Mouse (Mus musculus): ENCODE data around the gene Pbx1. TPM values are rescaled to one million over a fixed set of nuclear protein-coding genes. Genes with fewer than 3 reads are reported as not detected.

Gene Pbx1
- polyA plus RNA-seq, 1 experiment from 2014 or later: 59.2 TPM

- Histone ChIP-seq H3K4me2 (replicated peaks; ENCODE audit: low read depth, low read length) (no peak overlapping the region), H3K4me1 (replicated peaks; ENCODE audit: control insufficient read depth, insufficient read depth, low read length) (no peaks in the 10 kb centered on the region), H3K27ac (ENCODE audit: low read depth, low read length) (no peak overlapping the region), H3K27me3 (ENCODE audit: control insufficient read depth, insufficient read depth, low read length) (no peaks in the 10 kb centered on the region), H3K4me3 (ENCODE audit: low read depth, low read length) (no peak overlapping the region), H3K9me3 (ENCODE audit: control insufficient read depth, low read length) (no peaks in the 10 kb centered on the region), H3K36me3 (ENCODE audit: control insufficient read depth, insufficient read depth, low read length) (no peaks in the 10 kb centered on the region), H3K9ac (ENCODE audit: low read depth, low read length) (no peak overlapping the region)
- 84% methylated on average over 2 of the region's 2 CpGs for WGBS
- ATAC-seq (ENCODE audit: low FRiP score) (no peak), DNase-seq (ENCODE audit: low spot score) (no peak)
Measured at GRCm38 (mm10) chr1:168372089-168372488, 60.0 kb downstream of the Pbx1 start.

DNA sequence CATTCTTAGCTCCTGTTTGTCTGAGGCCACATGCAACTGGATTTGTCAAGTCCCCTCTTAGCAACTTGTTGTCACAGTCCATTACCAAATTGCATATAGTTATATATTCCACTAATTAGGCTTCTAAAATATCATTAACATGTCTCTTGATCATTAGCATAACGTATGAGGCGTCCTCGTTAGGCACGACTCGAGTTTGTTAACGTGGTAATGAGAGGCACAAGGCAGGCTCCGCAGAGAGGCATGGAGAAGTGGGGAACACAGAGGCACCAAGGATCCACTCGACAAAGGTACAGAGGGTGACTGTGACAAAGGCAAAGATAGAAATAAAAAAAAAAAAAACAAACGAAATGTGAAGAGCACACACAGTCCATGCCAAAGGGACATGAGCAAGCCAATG, 61.1 kb downstream of the Pbx1 start:
- DNase-seq (ENCODE audit: low spot score): no peak
- no peak overlapping the region for H3K4me2 ChIP-seq (replicated peaks; ENCODE audit: low read depth, low read length)
- H3K4me1 ChIP-seq (replicated peaks; ENCODE audit: control insufficient read depth, insufficient read depth, low read length): no peaks in the 10 kb centered on the region
- H3K27me3 ChIP-seq (ENCODE audit: control insufficient read depth, insufficient read depth, low read length): no peaks in the 10 kb centered on the region
- H3K4me3 ChIP-seq (ENCODE audit: low read depth, low read length): no peak overlapping the region
- H3K9ac ChIP-seq (ENCODE audit: low read depth, low read length): no peak overlapping the region
- H3K27ac ChIP-seq (ENCODE audit: low read depth, low read length): no peak overlapping the region
- H3K9me3 ChIP-seq (ENCODE audit: control insufficient read depth, low read length): no peaks in the 10 kb centered on the region
- WGBS: 90% methylated on average over 9 of the region's 9 CpGs
- no peak for ATAC-seq (ENCODE audit: low FRiP score)
- H3K36me3 ChIP-seq (ENCODE audit: control insufficient read depth, insufficient read depth, low read length): no peaks in the 10 kb centered on the region

- no peaks in the 10 kb centered on the region for H3K9me3 ChIP-seq (ENCODE audit: control insufficient read depth, low read length)
- DNase-seq (ENCODE audit: low spot score): no peak
- H3K9ac ChIP-seq (ENCODE audit: low read depth, low read length): no peak overlapping the region
- H3K36me3 ChIP-seq (ENCODE audit: control insufficient read depth, insufficient read depth, low read length): no peaks in the 10 kb centered on the region
- ATAC-seq (ENCODE audit: low FRiP score): no peak
- no peak overlapping the region for H3K27ac ChIP-seq (ENCODE audit: low read depth, low read length)
- no peaks in the 10 kb centered on the region for H3K27me3 ChIP-seq (ENCODE audit: control insufficient read depth, insufficient read depth, low read length)
- H3K4me2 ChIP-seq (replicated peaks; ENCODE audit: low read depth, low read length): no peak overlapping the region
- peaks cover 3% of the 10 kb centered on the region for H3K4me1 ChIP-seq (replicated peaks; ENCODE audit: control insufficient read depth, insufficient read depth, low read length)
- H3K4me3 ChIP-seq (ENCODE audit: low read depth, low read length): no peak overlapping the region
- WGBS: 75% methylated on average over 5 of the region's 5 CpGs
Measured at GRCm38 (mm10) chr1:168366261-168366660, 65.8 kb downstream of the Pbx1 start.

DNA sequence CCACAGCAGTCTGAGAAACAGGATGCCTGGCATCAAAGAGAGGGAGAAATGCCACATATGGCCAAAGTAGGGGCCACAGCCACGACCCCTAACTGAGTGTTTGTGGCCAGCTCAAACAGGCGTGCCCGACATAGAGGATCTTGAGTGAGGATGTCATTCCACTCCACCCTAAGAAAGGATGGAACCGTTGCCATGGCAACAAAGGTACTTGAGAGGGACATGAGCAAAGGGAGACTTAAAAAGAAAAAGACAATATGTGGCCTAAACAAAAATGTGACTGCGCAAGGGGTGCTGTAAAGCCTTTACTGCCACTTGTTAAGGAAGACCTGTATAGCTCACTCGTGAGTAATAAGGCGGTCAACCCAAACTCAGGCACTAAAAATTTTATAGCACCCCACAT, 67.7 kb downstream of the Pbx1 start:
- Histone ChIP-seq H3K9me3 (ENCODE audit: control insufficient read depth, low read length) (no peaks in the 10 kb centered on the region), H3K27me3 (ENCODE audit: control insufficient read depth, insufficient read depth, low read length) (no peaks in the 10 kb centered on the region), H3K4me3 (ENCODE audit: low read depth, low read length) (no peak overlapping the region), H3K9ac (ENCODE audit: low read depth, low read length) (no peak overlapping the region), H3K4me1 (replicated peaks; ENCODE audit: control insufficient read depth, insufficient read depth, low read length) (peaks cover 3% of the 10 kb centered on the region), H3K27ac (ENCODE audit: low read depth, low read length) (no peak overlapping the region), H3K4me2 (replicated peaks; ENCODE audit: low read depth, low read length) (no peak overlapping the region), H3K36me3 (ENCODE audit: control insufficient read depth, insufficient read depth, low read length) (no peaks in the 10 kb centered on the region)
- WGBS: 55% methylated on average over 7 of the region's 7 CpGs
- DNase-seq (ENCODE audit: low spot score) (no peak), ATAC-seq (ENCODE audit: low FRiP score) (no peak)

GRCm38 (mm10) chr1:168363053-168363452, 69.0 kb downstream of the Pbx1 start:
- no peak overlapping the region for H3K4me3 ChIP-seq (ENCODE audit: low read depth, low read length)

DNA sequence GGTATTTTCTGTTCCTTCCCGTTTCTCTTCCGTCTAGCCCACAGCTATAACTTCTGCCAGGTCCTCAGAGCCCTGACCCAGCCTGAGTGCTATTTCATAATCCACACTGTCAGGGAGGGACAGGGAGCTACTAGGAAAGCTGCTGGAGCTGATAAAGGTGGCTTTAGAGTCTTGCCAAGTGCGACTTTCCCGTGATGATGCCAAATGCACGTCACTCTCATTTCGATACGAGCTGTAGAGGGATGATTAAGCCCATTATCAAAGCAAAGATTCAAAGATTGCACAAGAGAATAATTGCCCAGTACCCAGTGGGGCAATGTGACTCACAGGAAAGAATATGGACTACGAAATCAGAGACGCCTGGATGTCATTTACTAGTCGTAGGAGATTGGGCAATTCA, 69.6 kb downstream of the Pbx1 start:
- H3K4me1 ChIP-seq (replicated peaks; ENCODE audit: control insufficient read depth, insufficient read depth, low read length): peaks cover 7% of the 10 kb centered on the region
- WGBS: 88% methylated on average over 10 of the region's 10 CpGs
- no peak overlapping the region for H3K27ac ChIP-seq (ENCODE audit: low read depth, low read length)
- no peak overlapping the region for H3K4me3 ChIP-seq (ENCODE audit: low read depth, low read length)
- DNase-seq (ENCODE audit: low spot score) (no peak), ATAC-seq (ENCODE audit: low FRiP score) (no peak)
- H3K36me3 ChIP-seq (ENCODE audit: control insufficient read depth, insufficient read depth, low read length): no peaks in the 10 kb centered on the region
- no peaks in the 10 kb centered on the region for H3K27me3 ChIP-seq (ENCODE audit: control insufficient read depth, insufficient read depth, low read length)
- no peaks in the 10 kb centered on the region for H3K9me3 ChIP-seq (ENCODE audit: control insufficient read depth, low read length)
- H3K4me2 ChIP-seq (replicated peaks; ENCODE audit: low read depth, low read length): no peak overlapping the region
- no peak overlapping the region for H3K9ac ChIP-seq (ENCODE audit: low read depth, low read length)

More at GRCm38 (mm10) chr1:168363053-168363452, 69.0 kb downstream of the Pbx1 start:
- no peak for ATAC-seq (ENCODE audit: low FRiP score)
- H3K4me2 ChIP-seq (replicated peaks; ENCODE audit: low read depth, low read length): no peak overlapping the region
- WGBS: 94% methylated on average over 11 of the region's 11 CpGs
- no peak overlapping the region for H3K27ac ChIP-seq (ENCODE audit: low read depth, low read length)
- no peaks in the 10 kb centered on the region for H3K36me3 ChIP-seq (ENCODE audit: control insufficient read depth, insufficient read depth, low read length)
- H3K27me3 ChIP-seq (ENCODE audit: control insufficient read depth, insufficient read depth, low read length): no peaks in the 10 kb centered on the region
- no peaks in the 10 kb centered on the region for H3K9me3 ChIP-seq (ENCODE audit: control insufficient read depth, low read length)
- no peak for DNase-seq (ENCODE audit: low spot score)
- H3K9ac ChIP-seq (ENCODE audit: low read depth, low read length): no peak overlapping the region
- peaks cover 7% of the 10 kb centered on the region for H3K4me1 ChIP-seq (replicated peaks; ENCODE audit: control insufficient read depth, insufficient read depth, low read length)

- Histone ChIP-seq H3K36me3 (ENCODE audit: control insufficient read depth, insufficient read depth, low read length) (no peaks in the 10 kb centered on the region), H3K27ac (ENCODE audit: low read depth, low read length) (peak overlapping the region; percentile 84), H3K4me2 (replicated peaks; ENCODE audit: low read depth, low read length) (peak overlapping the region; percentile 35), H3K9ac (ENCODE audit: low read depth, low read length) (peak overlapping the region; percentile 37; the same call in 1 of the 2 replicates), H3K27me3 (ENCODE audit: control insufficient read depth, insufficient read depth, low read length) (no peaks in the 10 kb centered on the region), H3K4me1 (replicated peaks; ENCODE audit: control insufficient read depth, insufficient read depth, low read length) (peaks cover 26% of the 10 kb centered on the region), H3K9me3 (ENCODE audit: control insufficient read depth, low read length) (no peaks in the 10 kb centered on the region), H3K4me3 (ENCODE audit: low read depth, low read length) (peak overlapping the region; percentile 16; the same call in 1 of the 2 replicates)
- ATAC-seq (ENCODE audit: low FRiP score) (peak; percentile 81), DNase-seq (ENCODE audit: low spot score) (peak; percentile 81)
- WGBS: 5% methylated on average over 26 of the region's 26 CpGs
Measured at GRCm38 (mm10) chr1:168357680-168358611, 74.1 kb downstream of the Pbx1 start.

- ATAC-seq (ENCODE audit: low FRiP score): peak; percentile 64
- peaks cover 23% of the 10 kb centered on the region for H3K4me1 ChIP-seq (replicated peaks; ENCODE audit: control insufficient read depth, insufficient read depth, low read length)
- H3K4me2 ChIP-seq (replicated peaks; ENCODE audit: low read depth, low read length): peak overlapping the region; percentile 35
- WGBS: 4% methylated on average over 14 of the region's 14 CpGs
- no peaks in the 10 kb centered on the region for H3K9me3 ChIP-seq (ENCODE audit: control insufficient read depth, low read length)
- DNase-seq (ENCODE audit: low spot score): peak; percentile 78
- no peaks in the 10 kb centered on the region for H3K27me3 ChIP-seq (ENCODE audit: control insufficient read depth, insufficient read depth, low read length)
- peak overlapping the region; percentile 3; the same call in 1 of the 2 replicates for H3K4me3 ChIP-seq (ENCODE audit: low read depth, low read length)
- peak overlapping the region; percentile 84 for H3K27ac ChIP-seq (ENCODE audit: low read depth, low read length)
- no peaks in the 10 kb centered on the region for H3K36me3 ChIP-seq (ENCODE audit: control insufficient read depth, insufficient read depth, low read length)
- H3K9ac ChIP-seq (ENCODE audit: low read depth, low read length): peak overlapping the region; percentile 3
Measured at GRCm38 (mm10) chr1:168356970-168357441, 75.1 kb downstream of the Pbx1 start.

Data from hindbrain, embryonic 11.5 days (tissue).